Mouse (Mus musculus) left cerebral cortex, adult 9 months (tissue): ENCODE results near the gene Rapsn.

ENCODE experiments used
- DNase-seq, 2 experiments: peaks; one replicate each; pipeline ENCODE4 v3.0.0; 2022; ENCODE audit warnings: low spot score in 2 of 2

Gene Rapsn

GRCm38 (mm10) chr2:91053181-91053933, 17.9 kb downstream of the Rapsn start:
- DNase-seq: no peak

DNA sequence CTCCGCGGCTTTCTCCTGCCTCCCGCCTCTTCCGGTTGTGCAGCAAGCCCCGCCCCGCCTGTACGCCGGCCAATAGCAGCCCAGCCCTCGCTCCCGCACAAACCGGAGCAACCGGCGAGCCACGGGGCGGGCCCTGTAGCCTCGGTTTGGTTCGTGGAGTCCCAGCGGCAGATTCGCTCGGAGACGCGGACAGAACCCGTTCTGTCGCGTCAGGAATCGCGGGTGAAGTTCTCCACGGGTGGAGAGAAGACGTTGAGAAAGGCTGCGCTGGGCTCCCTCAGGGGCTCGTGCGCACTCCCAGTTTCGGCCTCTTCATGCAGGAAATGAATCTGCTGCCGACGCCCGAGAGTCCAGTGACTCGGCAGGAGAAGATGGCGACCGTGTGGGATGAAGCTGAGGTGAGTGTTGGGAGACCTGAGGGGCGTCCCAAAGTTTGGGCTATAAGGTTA, 18.5 kb downstream of the Rapsn start, which contains the start of gene Psmc3:
TSS of gene Psmc3 (plus strand) at position 76 of the 449 bp plus-strand sequence.
- peak; percentile 88 to 95 for DNase-seq

- DNase-seq: no peak
Observed at GRCm38 (mm10) chr2:91058435-91058834, 23.0 kb downstream of the Rapsn start.

- no peak for DNase-seq
Observed at GRCm38 (mm10) chr2:91059376-91059775, 24.0 kb downstream of the Rapsn start.

- peak in 1 of 2 experiments; percentile 80 for DNase-seq
Observed at GRCm38 (mm10) chr2:91060544-91061355, 25.3 kb downstream of the Rapsn start.

DNA sequence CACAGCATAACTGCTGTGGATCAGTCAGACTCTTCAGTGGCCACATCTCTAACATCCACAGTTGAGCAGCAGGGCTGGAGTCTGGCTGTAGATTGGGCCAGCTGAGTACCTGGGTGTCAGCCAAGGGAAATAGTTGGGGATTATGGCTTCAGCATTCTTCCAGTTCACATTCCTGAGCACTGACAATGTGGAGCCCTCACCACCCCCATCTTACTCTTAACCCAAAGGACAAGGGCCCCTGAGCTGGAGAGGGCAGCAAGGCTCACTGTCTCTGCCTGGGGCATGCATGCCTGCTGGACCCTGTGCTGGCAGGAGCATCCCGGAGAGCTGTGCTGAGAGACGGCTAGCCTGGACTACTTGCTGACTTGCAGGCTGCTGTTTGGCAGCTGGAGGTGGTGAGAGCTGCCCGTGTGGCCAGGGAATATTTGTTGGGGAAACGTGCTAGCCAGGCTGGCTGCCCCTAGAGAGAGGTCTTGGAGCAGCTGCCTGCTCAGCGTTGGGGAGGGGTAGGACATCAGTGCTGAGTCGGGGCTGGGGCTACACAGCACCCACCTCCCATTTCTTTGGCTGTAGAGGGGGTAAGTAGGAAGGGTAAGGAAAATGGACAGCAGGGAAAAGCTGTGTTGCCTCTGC, 26.5 kb downstream of the Rapsn start:
- DNase-seq: no peak

- no peak for DNase-seq
Observed at GRCm38 (mm10) chr2:91062779-91063606, 27.6 kb downstream of the Rapsn start.

DNA sequence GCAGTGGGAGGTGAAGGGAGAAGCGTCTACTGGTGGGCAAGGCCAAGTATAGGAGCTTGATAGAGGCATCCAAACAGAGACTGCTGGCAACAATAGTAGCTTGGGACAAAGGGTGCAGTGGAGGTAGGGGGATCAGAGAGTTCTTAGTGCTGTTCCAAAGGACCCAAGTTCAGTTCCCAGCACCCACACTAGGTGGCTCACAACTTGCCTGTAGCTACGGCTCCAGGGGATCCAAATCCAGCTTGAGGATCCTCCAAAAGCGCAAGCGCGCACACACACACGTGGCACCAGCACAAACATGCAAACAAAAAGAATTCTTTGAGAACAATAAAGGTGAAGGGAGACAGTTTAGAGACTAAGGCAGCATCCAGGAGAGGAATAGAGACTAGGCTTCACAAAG, 28.8 kb downstream of the Rapsn start:
- no peak for DNase-seq

DNA sequence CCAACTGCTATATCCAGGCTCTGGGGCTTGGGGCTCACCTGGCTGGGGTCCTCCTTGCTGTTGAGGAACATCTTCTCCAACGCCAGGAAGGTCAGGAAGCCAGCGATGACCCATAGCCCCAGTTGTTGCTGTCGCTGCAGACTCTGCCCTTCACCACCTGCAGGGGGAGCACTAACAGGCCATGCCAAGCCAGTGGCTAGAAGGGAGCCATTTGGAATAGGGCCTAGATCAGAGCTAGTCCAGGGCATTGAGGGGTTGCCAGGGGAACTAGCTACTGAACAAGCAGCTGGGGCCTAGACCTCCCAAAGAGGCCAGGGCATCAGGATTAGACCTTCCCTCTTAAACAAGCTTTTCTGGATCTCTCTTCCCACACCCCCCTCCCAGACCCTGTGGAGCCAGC, 30.1 kb downstream of the Rapsn start:
- DNase-seq: peak in 1 of 2 experiments; percentile 62

DNA sequence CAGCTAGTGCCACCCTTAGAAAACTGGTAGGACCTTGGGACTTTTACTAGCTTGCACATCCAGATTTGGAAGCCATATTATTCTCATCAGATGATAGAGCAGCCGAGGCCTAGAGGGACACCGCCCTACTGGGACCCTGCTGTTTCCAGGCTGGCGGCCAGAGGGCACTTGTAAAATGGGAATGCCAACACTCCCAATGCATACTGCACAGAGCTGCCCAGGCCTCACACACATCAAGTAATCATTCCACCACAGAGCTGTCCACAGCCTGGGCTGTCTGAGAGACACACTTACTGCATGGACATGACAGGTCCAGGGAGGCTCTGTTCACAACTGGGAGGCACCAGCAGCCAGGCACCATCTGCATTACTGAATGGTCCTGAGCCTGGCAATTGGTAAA, 31.0 kb downstream of the Rapsn start:
- no peak for DNase-seq

DNA sequence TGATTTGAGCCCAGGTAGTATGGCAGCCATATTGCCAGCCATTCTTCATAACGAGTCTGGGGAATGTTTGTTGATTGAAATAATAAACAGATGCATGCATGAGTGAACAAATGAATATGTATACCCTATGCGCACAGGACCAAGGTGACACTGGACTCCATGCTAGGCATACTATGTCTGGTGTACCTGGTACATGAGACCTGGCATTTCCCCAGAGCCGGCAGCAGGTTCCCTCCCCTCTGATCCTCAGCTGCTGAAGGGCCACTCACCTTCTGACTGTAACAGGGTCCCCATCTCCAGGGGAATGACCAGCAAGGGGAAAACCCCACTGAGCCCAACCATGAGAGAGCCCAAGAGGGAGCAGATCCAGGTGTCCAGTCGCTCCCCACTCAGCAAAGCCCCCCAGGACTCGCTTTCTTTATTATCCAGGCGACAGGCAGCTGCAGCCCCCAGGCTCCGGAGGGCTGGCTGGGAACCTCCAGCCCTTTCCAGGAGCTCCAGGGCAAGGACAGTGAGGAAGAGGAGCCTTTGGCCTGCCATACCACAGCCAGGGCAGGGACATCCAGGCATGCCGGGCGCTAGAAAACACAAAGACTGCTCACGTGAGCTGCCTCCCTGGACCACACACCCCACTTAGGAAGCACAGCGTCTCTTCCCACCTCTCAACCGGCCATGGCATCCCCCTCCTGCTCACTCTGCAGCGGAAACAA, 32.9 kb downstream of the Rapsn start:
- DNase-seq: no peak

GRCm38 (mm10) chr2:91068872-91069165, 33.4 kb downstream of the Rapsn start:
- DNase-seq: no peak

DNA sequence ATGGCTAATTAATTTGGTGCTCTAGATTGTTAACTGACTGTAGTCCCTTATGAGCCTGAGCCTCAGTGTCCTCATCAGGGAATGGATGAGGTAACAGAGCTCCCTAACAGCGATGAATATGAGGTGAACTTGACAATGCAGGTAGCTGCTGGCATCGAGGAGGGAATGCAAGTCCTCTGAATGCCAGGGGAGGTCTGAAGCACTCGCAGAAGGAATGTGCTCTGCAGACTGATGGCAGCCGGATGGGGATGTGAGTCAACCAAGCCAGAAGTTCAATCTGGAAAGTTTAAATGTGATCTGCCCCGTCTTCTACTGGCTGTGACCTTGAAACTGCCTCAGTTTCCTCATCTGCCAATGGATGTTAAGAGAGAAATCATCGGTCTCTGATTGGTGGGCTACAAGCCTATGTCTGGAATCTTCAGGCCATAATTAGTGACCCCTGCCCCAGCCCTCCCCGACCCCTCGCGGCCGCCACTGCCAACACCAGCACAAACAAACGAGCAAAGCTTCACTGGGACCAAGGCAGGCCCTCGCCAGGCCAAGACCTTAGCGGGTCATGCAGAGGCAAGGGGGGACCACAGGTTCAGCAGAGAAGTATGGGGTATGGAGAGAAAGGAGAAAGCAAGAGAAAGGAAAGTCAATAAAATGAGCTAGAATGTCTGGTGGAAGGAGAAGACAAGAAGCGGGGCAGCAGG, 34.0 kb downstream of the Rapsn start:
- DNase-seq: no peak

DNA sequence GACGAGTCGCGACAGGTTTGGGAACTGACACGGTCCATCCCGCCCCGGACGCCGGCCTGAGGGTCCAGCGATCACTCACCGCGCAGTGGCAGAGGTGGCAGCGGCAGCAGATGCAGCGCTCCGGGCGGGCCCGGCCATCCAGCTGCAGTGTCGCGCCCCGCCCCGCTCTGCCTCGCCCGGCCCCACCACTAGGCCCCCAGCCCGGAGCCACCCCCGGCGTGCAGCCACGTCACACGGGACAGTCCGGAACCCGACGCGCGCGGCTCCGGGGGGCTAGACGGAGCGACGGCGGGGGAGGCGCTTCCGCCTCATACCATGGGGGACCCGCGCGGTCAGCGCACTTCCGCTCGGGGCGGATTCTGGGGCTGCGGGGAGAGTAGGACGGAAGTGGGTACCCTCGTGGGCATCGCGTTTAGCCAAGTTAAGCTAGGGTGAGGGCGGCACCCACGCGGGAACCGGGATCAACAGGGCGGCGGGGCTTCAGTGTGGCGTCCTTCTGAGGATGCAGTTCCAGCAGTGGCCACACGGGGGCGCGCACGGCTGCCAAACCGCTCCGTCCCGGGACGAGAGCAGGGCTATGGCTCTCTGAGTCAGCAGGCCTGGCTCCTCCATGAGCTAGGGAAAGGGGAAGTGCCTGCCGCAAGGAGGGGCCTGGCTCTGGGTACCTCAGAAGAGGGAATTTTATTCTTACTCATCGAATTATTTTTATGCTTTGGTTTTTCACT, 34.8 kb downstream of the Rapsn start, which contains the start of gene Slc39a13:
TSS of gene Slc39a13 (minus strand) at position 342 of the 725 bp plus-strand sequence.
- peak; percentile 94 to 97 for DNase-seq

DNA sequence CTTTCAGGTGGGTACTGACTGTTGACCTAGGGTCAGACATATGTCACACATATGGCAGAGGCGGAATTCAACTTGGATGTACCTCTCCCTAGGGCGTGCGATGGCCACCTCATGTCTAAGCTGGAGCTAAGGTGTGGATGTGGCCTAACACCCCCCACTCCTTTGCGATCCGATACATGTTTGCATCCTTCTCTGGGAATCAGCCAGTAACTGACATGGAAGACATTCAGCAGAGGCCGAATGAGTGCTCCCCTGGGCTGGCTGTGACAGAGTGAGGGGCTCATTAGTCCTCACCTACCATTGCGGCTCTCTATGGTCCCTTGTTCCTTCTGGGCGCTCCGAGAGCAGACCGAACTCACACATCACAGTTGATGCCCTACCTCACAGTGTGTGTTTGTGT, 35.6 kb downstream of the Rapsn start:
- no peak for DNase-seq

DNA sequence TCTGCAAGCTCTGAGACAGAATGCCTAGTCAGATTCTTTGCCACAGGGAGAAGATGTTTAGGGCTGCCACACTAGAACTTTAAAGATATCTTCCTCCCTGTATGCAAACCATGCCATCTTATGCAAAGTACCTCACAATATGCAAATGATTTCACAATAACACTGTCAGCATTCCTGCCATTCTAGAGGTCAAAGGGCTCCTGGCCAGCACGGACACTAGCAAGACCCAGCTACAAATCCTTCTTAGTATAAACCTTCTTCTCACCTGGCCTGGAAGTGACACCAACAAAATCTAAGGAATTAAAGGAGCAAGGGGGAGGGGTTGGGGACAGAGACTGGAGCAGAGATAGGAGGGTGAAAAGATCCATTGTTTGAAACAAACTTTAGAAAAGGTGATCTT, 36.7 kb downstream of the Rapsn start:
- DNase-seq: no peak

DNA sequence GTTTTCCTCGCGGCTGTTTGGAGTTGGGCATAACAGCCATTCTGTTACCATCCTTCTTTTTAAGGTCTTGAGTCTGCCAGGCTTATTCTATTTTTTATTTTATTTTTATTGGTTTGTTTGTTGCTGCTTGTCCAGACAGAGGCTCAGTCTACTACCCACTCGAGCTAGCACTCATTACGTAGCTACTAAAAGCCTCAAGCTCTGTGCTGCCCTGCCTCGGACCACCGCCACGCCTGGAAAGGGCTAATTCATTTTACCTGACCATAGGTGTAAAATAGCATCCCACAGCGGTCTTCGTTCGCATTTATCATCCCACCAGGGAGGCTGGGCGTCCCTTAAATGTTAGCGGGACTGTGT, 42.5 kb downstream of the Rapsn start:
- no peak for DNase-seq

GRCm38 (mm10) chr2:91078314-91079025, 43.0 kb downstream of the Rapsn start:
- DNase-seq: no peak

GRCm38 (mm10) chr2:91079026-91079384, 43.6 kb downstream of the Rapsn start:
- DNase-seq: no peak
